Mouse (Mus musculus) CD4-positive naive resting alpha-beta T cell, adult 76 days (primary cell): ENCODE data around the gene Vps35l. TPM values are rescaled to one million over a fixed set of nuclear protein-coding genes. Genes with fewer than 3 reads are reported as not detected.

ENCODE experiments used
- total RNA-seq: library from RNA; stranded (reverse); gene quantifications from one replicate; pipeline ENCODE4 v1.2.4, GENCODE M21; 2023

Gene Vps35l
- 60.6 TPM for total RNA-seq

GRCm38 (mm10) chr7:118739975-118740531 is at the start of gene Vps35l:
Vps35l (plus strand) TSS chr7:118740226.

GRCm38 (mm10) chr7:118705101-118705961 is 34.7 kb upstream of the Vps35l start, which contains the start of gene Gde1:
Gde1 (minus strand) TSS chr7:118705778.

GRCm38 (mm10) chr7:118712228-118713173 is 27.5 kb upstream of the Vps35l start, which contains the start of gene Ccp110:
Ccp110 (plus strand) TSS chr7:118712552.

GRCm38 (mm10) chr7:118855171-118855876 is 115.3 kb downstream of the Vps35l start, which contains the start of gene Iqck:
Iqck (plus strand) TSS chr7:118855752.

GRCm38 (mm10) chr7:118855877-118856304 is 115.9 kb downstream of the Vps35l start, which contains the start of gene Knop1:
Knop1 (minus strand) TSS chr7:118856254.

Other genes starting within 250 kb of the Vps35l start
- gene Itpripl2, start 248.3 kb upstream of the Vps35l start, total RNA-seq = 1.5 TPM
- 6.9 TPM for gene Coq7, start 206.9 kb upstream of the Vps35l start, total RNA-seq
- gene Tmc7, start 155.5 kb upstream of the Vps35l start, total RNA-seq = 0.70 TPM
- gene Tmc5, start 142.9 kb upstream of the Vps35l start, total RNA-seq = not detected
- 27.6 TPM for gene Gde1, start 34.4 kb upstream of the Vps35l start, total RNA-seq
- 7.9 TPM for gene Ccp110, start 27.7 kb upstream of the Vps35l start, total RNA-seq
- gene Iqck, start 115.5 kb downstream of the Vps35l start, total RNA-seq = 0.26 TPM
- 10.4 TPM for gene Knop1, start 116.0 kb downstream of the Vps35l start, total RNA-seq